Mouse (Mus musculus) heart, adult 2 months (tissue): Measurements from ENCODE around the gene CK137956. TPM values are rescaled to one million over a fixed set of nuclear protein-coding genes. Genes with fewer than 3 reads are reported as not detected.

ENCODE experiments used
- DNase-seq, 2 experiments: peaks; one replicate each; pipeline ENCODE4 v3.0.0; 2021
- H3K27ac ChIP-seq: fragments of 200-600 bp; 2 replicates; pipeline ENCODE4 v1.8.1; 2022
- H3K27me3 ChIP-seq: fragments of 200-500 bp; 2 replicates; pipeline ENCODE4 v1.6.1; 2012; ENCODE audit warnings: mild to moderate bottlenecking, low read length, inconsistent platforms, mixed read lengths; ENCODE audit not compliant: control insufficient read depth, insufficient read depth
- H3K36me3 ChIP-seq: fragments of 200-500 bp; 2 replicates; pipeline ENCODE4 v1.6.1; 2012; ENCODE audit warnings: low read length, inconsistent platforms; ENCODE audit not compliant: control insufficient read depth, insufficient read depth
- H3K4me1 ChIP-seq: fragments of 200-500 bp; 2 replicates; pipeline ENCODE4 v1.6.1; 2011; ENCODE audit warnings: low read length; ENCODE audit not compliant: control insufficient read depth, insufficient read depth
- H3K4me3 ChIP-seq: fragments of 200-600 bp; 2 replicates; pipeline ENCODE4 v1.8.1; 2022
- H3K79me2 ChIP-seq: fragments of 200-500 bp; replicated peaks from 2 replicates; pipeline ENCODE4 v1.6.1; 2012; ENCODE audit warnings: mild to moderate bottlenecking, inconsistent platforms, low read length, moderate library complexity, mixed read lengths; ENCODE audit not compliant: control insufficient read depth, insufficient read depth
- H3K9ac ChIP-seq: fragments of 200-500 bp; 2 replicates; pipeline ENCODE4 v1.6.1; 2012; ENCODE audit warnings: low read depth, mild to moderate bottlenecking, control low read depth, inconsistent platforms, low read length, mixed read lengths
- CTCF ChIP-seq: fragments of 200-600 bp; IDR thresholded peaks from 2 replicates; pipeline ENCODE4 v1.8.1; 2022; ENCODE audit warnings: antibody characterized with exemption, mild to moderate bottlenecking, moderate library complexity
- EP300 ChIP-seq: fragments of 200-500 bp; IDR thresholded peaks from 2 replicates; pipeline ENCODE4 v1.6.1; 2011; ENCODE audit warnings: low read depth, low read length, control low read depth; ENCODE audit not compliant: insufficient read depth
- POLR2A ChIP-seq: fragments of 200-500 bp; IDR thresholded peaks from 2 replicates; pipeline ENCODE4 v1.6.1; 2011; ENCODE audit warnings: mild to moderate bottlenecking, low read depth, low read length, control low read depth; ENCODE audit not compliant: insufficient read depth
- WGBS: fragments of 180-500 bp; shearing (Covaris S2); methylation state at CpG from one replicate; pipeline ENCODE4 v1.1.7; 2018; 5-methylcytosine and 5-hydroxymethylcytosine counted together
- intact Hi-C: fragments of 180-260 bp; cut with DNase I; formaldehyde crosslinking; loops from one replicate; pipeline ENCODE4 v1.15.1; 2025
- polyA plus RNA-seq: library from polyadenylated mRNA; depleted of rRNA; stranded (reverse); fragments of >200 nt; gene quantifications from 2 replicates; pipeline ENCODE4 v1.2.3, GENCODE M21; 2012
- total RNA-seq, 2 experiments: library from RNA; stranded (reverse); gene quantifications; 2 replicates each; pipeline ENCODE4 v1.2.3; 2021

Gene CK137956
- total and polyA plus RNA-seq, 3 experiments: not detected

GRCm38 (mm10) chr4:127989347-127989995 lies 18.7 kb upstream of the CK137956 start:
- Histone ChIP-seq H3K27me3 (peaks cover 18% of the 10 kb centered on the region), H3K9ac (no peak overlapping the region), H3K36me3 (no peaks in the 10 kb centered on the region), H3K4me1 (no peaks in the 10 kb centered on the region), H3K4me3 (no peak overlapping the region), H3K79me2 (no peaks in the 10 kb centered on the region), H3K27ac (no peak overlapping the region)
- peak; percentile 36 for TF ChIP-seq CTCF
- no peak for TF ChIP-seq POLR2A
- DNase-seq: no peak
- intact Hi-C loops: no loop called here
- WGBS: 9% methylated on average over 18 of the region's 18 CpGs

- Histone ChIP-seq H3K27ac (no peak overlapping the region), H3K36me3 (no peaks in the 10 kb centered on the region), H3K79me2 (no peaks in the 10 kb centered on the region), H3K4me3 (no peak overlapping the region), H3K4me1 (no peaks in the 10 kb centered on the region), H3K27me3 (peaks cover 18% of the 10 kb centered on the region), H3K9ac (no peak overlapping the region)
- WGBS: 2% methylated on average over 38 of the region's 39 CpGs
- DNase-seq: no peak
- TF ChIP-seq POLR2A: no peak
- TF ChIP-seq EP300: no peak
- TF ChIP-seq CTCF: no peak
- intact Hi-C loops: no loop called here
Measured at GRCm38 (mm10) chr4:127988526-127989180, 17.9 kb upstream of the CK137956 start.

- H3K79me2 ChIP-seq: no peaks in the 10 kb centered on the region
- no peaks in the 10 kb centered on the region for H3K4me1 ChIP-seq
- no peak for DNase-seq
- WGBS: 2% methylated on average over 63 of the region's 65 CpGs
- H3K27ac ChIP-seq: no peak within 1 kb of the TSS
- H3K36me3 ChIP-seq: no peaks in the 10 kb centered on the region
- TF ChIP-seq POLR2A (no peak), EP300 (no peak), CTCF (no peak)
- H3K9ac ChIP-seq: no peak within 1 kb of the TSS
- no peak within 1 kb of the TSS for H3K4me3 ChIP-seq
- peaks cover 18% of the 10 kb centered on the region for H3K27me3 ChIP-seq
- intact Hi-C loops: no loop called here
Measured at GRCm38 (mm10) chr4:127987784-127988455, 17.2 kb upstream of the CK137956 start, which contains the start of gene Csmd2. Gene Csmd2, plus strand, starts transcription at chr4:127987857.

- Histone ChIP-seq H3K79me2 (no peaks in the 10 kb centered on the region), H3K27ac (no peak overlapping the region), H3K27me3 (peaks cover 18% of the 10 kb centered on the region), H3K36me3 (no peaks in the 10 kb centered on the region), H3K4me1 (no peaks in the 10 kb centered on the region), H3K9ac (no peak overlapping the region), H3K4me3 (no peak overlapping the region)
- DNase-seq: no peak
- 11% methylated on average over 10 of the region's 10 CpGs for WGBS
- no peak for TF ChIP-seq CTCF
- no peak for TF ChIP-seq EP300
- no peak for TF ChIP-seq POLR2A
- intact Hi-C loops: no loop called here
Measured at GRCm38 (mm10) chr4:127987270-127987669, 16.5 kb upstream of the CK137956 start.

GRCm38 (mm10) chr4:127986491-127987075 lies 15.8 kb upstream of the CK137956 start:
- TF ChIP-seq EP300 (no peak), POLR2A (no peak), CTCF (no peak)
- no peak for DNase-seq
- H3K4me3 ChIP-seq: no peak overlapping the region
- peaks cover 18% of the 10 kb centered on the region for H3K27me3 ChIP-seq
- no peak overlapping the region for H3K27ac ChIP-seq
- 5% methylated on average over 25 of the region's 25 CpGs for WGBS
- intact Hi-C loops: no loop called here
- H3K9ac ChIP-seq: no peak overlapping the region
- no peaks in the 10 kb centered on the region for H3K79me2 ChIP-seq
- no peaks in the 10 kb centered on the region for H3K36me3 ChIP-seq
- H3K4me1 ChIP-seq: no peaks in the 10 kb centered on the region
